Mouse (Mus musculus) limb, embryonic 14.5 days (tissue): Measurements from ENCODE around the gene Frmd4b. TPM values are rescaled to one million over a fixed set of nuclear protein-coding genes. Genes with fewer than 3 reads are reported as not detected.

ENCODE experiments used
- ATAC-seq: fragments of 200-750 bp; cut with Nextera tagmentation; 2 replicates; pipeline ENCODE4 v1.8.0; 2017; ENCODE audit warnings: low read depth, moderate number of reproducible peaks, moderate TSS enrichment; ENCODE audit not compliant: low FRiP score
- DNase-seq: peaks from one replicate; pipeline ENCODE4 v3.0.0-alpha.2; 2015; ENCODE audit warnings: low spot score
- H3K27ac ChIP-seq: fragments of 300-500 bp; sonication (generic); replicated peaks from 2 replicates; pipeline ENCODE4 v1.5.1; 2014; ENCODE audit warnings: low read depth, mild to moderate bottlenecking, low read length, moderate library complexity, mixed read lengths
- H3K27me3 ChIP-seq: fragments of 300-500 bp; sonication (generic); 2 replicates; pipeline ENCODE4 v1.6.1; 2014; ENCODE audit warnings: low read length, mixed read lengths; ENCODE audit not compliant: control insufficient read depth, insufficient read depth
- H3K36me3 ChIP-seq: fragments of 300-500 bp; sonication (generic); 2 replicates; pipeline ENCODE4 v1.6.1; 2014; ENCODE audit warnings: mild to moderate bottlenecking, low read length, moderate library complexity, mixed read lengths; ENCODE audit not compliant: control insufficient read depth, insufficient read depth
- H3K4me1 ChIP-seq: fragments of 300-500 bp; sonication (generic); 2 replicates; pipeline ENCODE4 v1.6.1; 2014; ENCODE audit warnings: antibody characterized with exemption, low read length, mixed read lengths; ENCODE audit not compliant: control insufficient read depth, insufficient read depth
- H3K4me2 ChIP-seq: fragments of 300-500 bp; sonication (generic); replicated peaks from 2 replicates; pipeline ENCODE4 v1.6.1; 2014; ENCODE audit warnings: low read depth, mild to moderate bottlenecking, low read length, moderate library complexity; ENCODE audit not compliant: severe bottlenecking
- H3K4me3 ChIP-seq: fragments of 300-500 bp; sonication (generic); replicated peaks from 2 replicates; pipeline ENCODE4 v1.5.1; 2014; ENCODE audit warnings: low read length
- H3K9ac ChIP-seq: fragments of 300-500 bp; sonication (generic); 2 replicates; pipeline ENCODE4 v1.6.1; 2014; ENCODE audit warnings: mild to moderate bottlenecking, low read depth, low read length, moderate library complexity; ENCODE audit not compliant: severe bottlenecking
- H3K9me3 ChIP-seq: fragments of 300-500 bp; sonication (generic); 2 replicates; pipeline ENCODE4 v1.6.1; 2016; ENCODE audit warnings: low read length; ENCODE audit not compliant: control insufficient read depth
- POLR2A ChIP-seq: fragments of 200-500 bp; IDR thresholded peaks from 2 replicates; pipeline ENCODE4 v1.8.0; 2012; ENCODE audit warnings: inconsistent platforms, mild to moderate bottlenecking, moderate library complexity, borderline replicate concordance; ENCODE audit not compliant: insufficient read depth, insufficient read length; ENCODE audit errors: extremely low read depth
- WGBS: fragments of 180-500 bp; shearing (Covaris S2); extraction: QIAGEN DNeasy Blood & Tissue Kit; methylation state at CpG from one replicate; pipeline ENCODE4 v1.1.7; 2014; 5-methylcytosine and 5-hydroxymethylcytosine counted together
- polyA plus RNA-seq, 2 experiments: library from polyadenylated mRNA; depleted of rRNA in 1 of 2; stranded (reverse) in 1 of 2; unstranded in 1 of 2; fragments of >200 nt; fragmentation: Nextera tagmentation in 1 of 2; extraction: Ambion mirVana in 1 of 2; gene quantifications; 2 replicates each; pipeline versions ENCODE4 v1.2.1 to v1.2.3; 2012 to 2014

The Frmd4b gene
- polyA plus RNA-seq, 2 experiments: 13.9 to 14.1 TPM

GRCm38 (mm10) chr6:97441357-97441756 is 176.0 kb downstream of the Frmd4b start:
- TF ChIP-seq POLR2A: no peak
- H3K27ac ChIP-seq: no peak overlapping the region
- no peak overlapping the region for H3K9ac ChIP-seq
- 61% methylated on average over 7 of the region's 7 CpGs for WGBS
- H3K27me3 ChIP-seq: no peaks in the 10 kb centered on the region
- no peaks in the 10 kb centered on the region for H3K36me3 ChIP-seq
- H3K4me1 ChIP-seq: peaks cover 13% of the 10 kb centered on the region
- H3K4me2 ChIP-seq: no peak overlapping the region
- no peak overlapping the region for H3K4me3 ChIP-seq
- DNase-seq (no peak), ATAC-seq (0 out of 2 replicates have a peak, but pooled peaks have one; percentile 19)
- H3K9me3 ChIP-seq: no peaks in the 10 kb centered on the region

GRCm38 (mm10) chr6:97438918-97439645 is 178.3 kb downstream of the Frmd4b start:
- Histone ChIP-seq H3K36me3 (no peaks in the 10 kb centered on the region), H3K27me3 (no peaks in the 10 kb centered on the region), H3K27ac (peak overlapping the region; percentile 48; the same call in 1 of the 2 replicates), H3K4me2 (no peak overlapping the region), H3K9me3 (no peaks in the 10 kb centered on the region), H3K9ac (no peak overlapping the region), H3K4me3 (no peak overlapping the region), H3K4me1 (peaks cover 13% of the 10 kb centered on the region)
- 48% methylated on average over 16 of the region's 16 CpGs for WGBS
- TF ChIP-seq POLR2A: no peak
- ATAC-seq: no peak
- DNase-seq: peak; percentile 61

DNA sequence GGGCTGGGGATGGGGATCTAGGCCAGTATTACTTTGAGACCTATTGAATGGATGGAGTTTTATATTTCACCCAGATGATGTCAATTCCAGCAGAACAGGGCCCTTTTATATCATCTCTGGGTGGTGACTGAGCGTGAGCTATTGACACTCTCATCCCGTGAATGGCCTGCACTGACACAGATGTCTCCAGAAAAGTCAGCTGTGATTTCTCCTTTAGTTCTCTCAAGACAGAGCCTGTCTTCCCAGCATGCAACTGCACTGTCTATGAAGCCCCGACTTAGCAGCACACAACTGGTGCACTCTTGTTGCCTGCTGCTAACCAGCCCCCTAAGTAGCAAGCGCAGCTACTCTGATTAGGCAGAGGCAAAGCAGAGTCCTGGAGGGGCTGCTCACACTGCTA is 182.6 kb downstream of the Frmd4b start:
- 73% methylated on average over 4 of the region's 4 CpGs for WGBS
- Histone ChIP-seq H3K4me1 (peaks cover 10% of the 10 kb centered on the region), H3K4me3 (no peak overlapping the region), H3K9me3 (no peaks in the 10 kb centered on the region), H3K27me3 (no peaks in the 10 kb centered on the region), H3K27ac (no peak overlapping the region), H3K9ac (no peak overlapping the region), H3K36me3 (no peaks in the 10 kb centered on the region), H3K4me2 (no peak overlapping the region)
- DNase-seq (no peak), ATAC-seq (no peak)
- no peak for TF ChIP-seq POLR2A

DNA sequence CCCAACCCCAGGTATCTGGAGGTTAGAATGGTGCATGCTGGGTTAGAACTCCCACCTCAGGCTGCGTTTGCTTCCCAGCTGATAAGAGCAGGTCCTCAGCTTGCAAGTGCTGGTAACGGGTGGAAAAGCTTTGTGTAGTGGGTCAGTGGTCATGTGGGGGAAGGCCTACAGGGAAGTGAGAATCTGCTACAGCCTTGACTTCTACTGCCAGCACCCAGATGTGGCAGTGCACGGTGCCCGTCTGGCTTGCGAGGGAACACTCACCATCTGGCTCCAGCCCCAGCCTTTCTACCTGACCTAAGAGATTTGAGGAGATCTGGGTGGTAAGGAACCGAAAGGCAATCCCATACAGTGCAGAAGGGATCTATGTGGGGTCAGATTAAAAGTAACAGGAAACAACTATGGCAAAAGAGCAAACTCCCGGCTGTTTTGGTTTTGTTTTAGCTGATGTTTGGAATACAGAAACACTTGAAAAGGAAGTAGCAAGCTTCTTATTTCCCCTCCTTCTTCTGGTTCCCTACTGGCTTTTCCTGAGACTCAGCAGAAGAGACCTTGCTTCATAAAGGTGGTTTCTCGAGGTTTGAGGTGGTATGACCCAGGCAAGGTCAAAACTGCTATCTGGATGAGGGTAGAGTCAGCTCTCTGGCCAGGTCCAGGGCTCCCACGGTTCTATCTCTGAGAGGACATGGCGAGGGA is 185.9 kb downstream of the Frmd4b start:
- Histone ChIP-seq H3K36me3 (no peaks in the 10 kb centered on the region), H3K27me3 (no peaks in the 10 kb centered on the region), H3K4me3 (no peak overlapping the region), H3K9me3 (no peaks in the 10 kb centered on the region), H3K9ac (no peak overlapping the region), H3K27ac (no peak overlapping the region), H3K4me1 (no peaks in the 10 kb centered on the region), H3K4me2 (no peak overlapping the region)
- 84% methylated on average over 10 of the region's 10 CpGs for WGBS
- ATAC-seq: no peak
- DNase-seq: no peak
- no peak for TF ChIP-seq POLR2A

DNA sequence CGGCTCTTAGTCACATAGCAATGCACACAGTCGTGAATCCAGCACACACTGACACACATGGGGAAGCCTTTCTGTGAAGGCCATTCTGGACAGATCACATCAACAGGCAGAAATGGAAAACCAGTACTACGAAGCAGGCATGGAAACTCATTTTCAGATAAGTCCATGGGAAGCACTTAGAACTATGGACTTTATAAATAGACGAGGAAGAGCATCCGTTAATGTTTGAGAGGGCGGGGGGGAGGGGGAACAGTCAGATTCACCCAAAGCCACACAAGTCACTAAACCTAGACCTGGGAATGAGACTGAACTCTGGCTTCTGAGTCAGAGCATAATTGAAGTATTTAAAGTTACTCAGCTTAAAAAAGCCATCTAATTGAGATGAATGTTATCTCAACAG is 186.8 kb downstream of the Frmd4b start:
- 73% methylated on average over 6 of the region's 6 CpGs for WGBS

More for the DNA sequence above, 186.8 kb downstream of the Frmd4b start:
- H3K9ac ChIP-seq: no peak overlapping the region
- TF ChIP-seq POLR2A: no peak
- no peaks in the 10 kb centered on the region for H3K9me3 ChIP-seq
- no peaks in the 10 kb centered on the region for H3K4me1 ChIP-seq
- H3K4me3 ChIP-seq: no peak overlapping the region
- DNase-seq (no peak), ATAC-seq (no peak)
- H3K27ac ChIP-seq: no peak overlapping the region
- H3K36me3 ChIP-seq: no peaks in the 10 kb centered on the region
- no peak overlapping the region for H3K4me2 ChIP-seq
- no peaks in the 10 kb centered on the region for H3K27me3 ChIP-seq
